Mouse (Mus musculus) erythroblast, embryonic 14.5 days (primary cell): ENCODE measurements around the gene Fyn.

Source experiments
- GATA1 ChIP-seq: IDR thresholded peaks from 2 replicates; pipeline ENCODE4 v1.6.1; 2012; ENCODE audit warnings: low read length, inconsistent platforms, mixed read lengths
- TAL1 ChIP-seq: IDR thresholded peaks from 3 replicates; pipeline ENCODE4 v1.6.1; 2012; ENCODE audit warnings: low read length, inconsistent platforms, mixed read lengths

GRCm38 (mm10) chr10:39534324-39535026, 165.8 kb downstream of the Fyn start:
- TF ChIP-seq TAL1: no peak
- no peak for TF ChIP-seq GATA1
